Mouse (Mus musculus): ENCODE results near the gene Psmd11. TPM values are rescaled to one million over a fixed set of nuclear protein-coding genes. Genes with fewer than 3 reads are reported as not detected.

Psmd11 gene
- polyA plus RNA-seq, 1 experiment from 2014 or later = 307 TPM

DNA sequence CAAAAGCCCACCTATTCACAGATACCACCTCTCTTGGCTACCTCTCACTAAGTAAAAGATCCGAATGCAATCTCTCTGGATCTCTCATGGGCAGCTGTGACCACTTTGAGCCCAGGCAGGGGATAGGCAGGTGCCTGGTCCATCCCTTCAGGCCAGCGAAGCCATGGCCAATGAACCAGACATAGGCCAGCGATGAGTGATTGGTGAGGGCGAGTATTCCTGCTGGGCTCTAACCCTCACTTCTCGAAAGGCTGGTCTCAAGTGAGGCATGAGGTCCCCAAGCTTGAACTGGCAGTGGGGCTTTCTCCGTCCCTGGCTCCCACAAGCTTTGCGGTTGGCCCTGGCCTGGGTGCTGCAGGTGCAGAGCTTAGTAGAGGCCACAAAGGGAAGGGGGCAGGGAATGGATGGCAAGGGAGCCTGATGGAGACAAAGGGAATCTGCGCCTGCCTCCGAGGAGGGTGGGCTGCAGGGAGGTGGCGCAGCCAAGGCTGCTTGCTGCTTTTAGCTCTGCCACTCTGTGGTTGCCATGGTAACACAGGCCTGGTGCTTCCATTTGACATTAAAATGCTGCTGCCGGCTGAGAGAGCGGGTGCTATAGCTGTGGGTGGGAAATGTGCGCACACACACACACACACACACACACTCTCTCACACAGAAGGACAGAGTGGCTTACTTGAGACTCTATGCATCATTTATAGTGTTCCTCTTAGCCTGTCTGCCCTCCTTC is 75.5 kb downstream of the Psmd11 start:
- ATAC-seq (ENCODE audit: insufficient read depth, low FRiP score, low TSS enrichment) (peak; percentile 91), DNase-seq (ENCODE audit: low spot score) (peak; percentile 86)
- no peaks in the 10 kb centered on the region for H3K27me3 ChIP-seq (ENCODE audit: control insufficient read depth, insufficient read depth, low read length)
- H3K4me2 ChIP-seq (ENCODE audit: low read depth) = peak overlapping the region; percentile 10
- no peak overlapping the region for H3K4me3 ChIP-seq (ENCODE audit: low read depth, low read length)
- H3K9ac ChIP-seq (ENCODE audit: low read length) = peak overlapping the region; percentile 2; the same call in 1 of the 2 replicates
- peaks cover 32% of the 10 kb centered on the region for H3K4me1 ChIP-seq (ENCODE audit: control insufficient read depth, insufficient read depth, low read length)
- H3K9me3 ChIP-seq (ENCODE audit: control insufficient read depth, low read length) = no peaks in the 10 kb centered on the region
- H3K27ac ChIP-seq (ENCODE audit: low read depth, low read length) = peak overlapping the region; percentile 69
- WGBS = 17% methylated on average over 13 of the region's 13 CpGs
- no peaks in the 10 kb centered on the region for H3K36me3 ChIP-seq (ENCODE audit: control insufficient read depth, insufficient read depth, low read length)

DNA sequence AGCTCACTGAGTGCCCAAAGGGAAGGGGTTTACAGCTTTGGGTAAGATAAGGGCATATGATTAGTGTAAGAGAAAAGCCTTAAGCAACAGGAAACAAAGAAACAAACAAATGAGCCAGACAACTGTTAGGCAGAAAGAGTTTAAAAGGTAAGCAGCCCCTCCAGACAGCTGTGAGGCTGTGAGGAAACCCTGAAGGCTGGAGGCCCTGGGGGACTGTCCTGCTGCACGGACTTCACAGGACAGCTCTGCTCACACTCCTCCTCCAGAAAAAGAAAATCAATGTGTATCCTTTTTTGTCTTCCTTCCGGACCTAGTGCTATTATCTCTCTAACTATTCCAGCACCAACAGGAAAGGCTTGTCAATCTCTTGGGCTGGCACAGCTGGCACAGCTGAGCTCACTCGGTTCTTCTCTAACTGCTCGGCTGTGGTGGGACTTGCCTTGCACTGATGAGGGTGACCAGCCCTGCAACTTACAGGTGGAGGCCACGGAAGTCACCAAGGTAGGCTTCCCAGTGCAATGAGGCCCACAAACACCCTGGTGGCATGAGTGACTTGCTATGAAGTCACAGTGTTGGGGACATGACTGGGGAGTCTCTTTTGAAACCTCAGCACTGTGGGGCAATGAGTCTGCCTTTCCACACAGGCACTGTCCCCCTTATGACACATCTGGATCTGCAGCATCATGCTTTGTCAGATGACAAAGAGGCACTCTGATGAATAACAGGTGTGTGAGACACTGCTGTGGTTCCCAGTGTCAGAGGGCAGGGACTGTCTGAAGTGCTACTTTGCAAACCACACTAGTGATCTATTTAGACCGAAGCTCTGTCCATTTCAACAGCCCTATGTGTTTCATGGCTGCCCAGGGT is 76.3 kb downstream of the Psmd11 start:
- Histone ChIP-seq H3K9me3 (ENCODE audit: control insufficient read depth, low read length) (no peaks in the 10 kb centered on the region), H3K36me3 (ENCODE audit: control insufficient read depth, insufficient read depth, low read length) (no peaks in the 10 kb centered on the region), H3K27ac (ENCODE audit: low read depth, low read length) (peak overlapping the region; percentile 69), H3K4me1 (ENCODE audit: control insufficient read depth, insufficient read depth, low read length) (peaks cover 28% of the 10 kb centered on the region), H3K4me2 (ENCODE audit: low read depth) (peak overlapping the region; percentile 10; the same call in 1 of the 2 replicates), H3K27me3 (ENCODE audit: control insufficient read depth, insufficient read depth, low read length) (no peaks in the 10 kb centered on the region), H3K4me3 (ENCODE audit: low read depth, low read length) (no peak overlapping the region), H3K9ac (ENCODE audit: low read length) (no peak overlapping the region)
- ATAC-seq (ENCODE audit: insufficient read depth, low FRiP score, low TSS enrichment) (peak; percentile 16; the same call in 1 of the 2 replicates), DNase-seq (ENCODE audit: low spot score) (no peak)
- 41% methylated on average over 6 of the region's 6 CpGs for WGBS

DNA sequence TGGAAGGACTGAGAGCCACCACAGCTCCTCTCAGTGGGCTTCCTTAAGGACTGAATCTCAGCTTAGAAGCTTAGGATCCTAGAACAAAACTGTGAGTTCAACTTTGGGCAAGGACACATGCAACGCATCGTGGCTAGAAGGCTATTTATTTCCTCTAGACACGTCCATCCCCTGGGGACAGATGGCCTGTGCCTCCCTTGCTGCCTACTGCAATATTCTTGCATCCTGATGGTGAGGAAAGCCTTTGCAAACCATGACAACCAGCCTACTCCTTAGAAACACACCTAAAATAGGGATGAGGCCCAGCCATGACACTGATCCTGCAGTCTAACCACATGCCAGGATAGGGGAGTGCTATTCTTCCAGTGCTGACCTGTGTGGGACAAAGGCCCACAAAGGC is 77.2 kb downstream of the Psmd11 start:
- no peaks in the 10 kb centered on the region for H3K36me3 ChIP-seq (ENCODE audit: control insufficient read depth, insufficient read depth, low read length)
- no peak for DNase-seq (ENCODE audit: low spot score)
- no peaks in the 10 kb centered on the region for H3K27me3 ChIP-seq (ENCODE audit: control insufficient read depth, insufficient read depth, low read length)
- no peaks in the 10 kb centered on the region for H3K9me3 ChIP-seq (ENCODE audit: control insufficient read depth, low read length)
- 69% methylated on average over 3 of the region's 3 CpGs for WGBS
- no peak overlapping the region for H3K27ac ChIP-seq (ENCODE audit: low read depth, low read length)
- no peak for ATAC-seq (ENCODE audit: insufficient read depth, low FRiP score, low TSS enrichment)
- H3K4me1 ChIP-seq (ENCODE audit: control insufficient read depth, insufficient read depth, low read length) = peaks cover 22% of the 10 kb centered on the region
- no peak overlapping the region for H3K9ac ChIP-seq (ENCODE audit: low read length)
- H3K4me2 ChIP-seq (ENCODE audit: low read depth) = no peak overlapping the region
- H3K4me3 ChIP-seq (ENCODE audit: low read depth, low read length) = no peak overlapping the region

- H3K4me3 ChIP-seq (ENCODE audit: low read depth, low read length) = no peak overlapping the region
- no peak for DNase-seq (ENCODE audit: low spot score)
- no peak for ATAC-seq (ENCODE audit: insufficient read depth, low FRiP score, low TSS enrichment)
- no peak overlapping the region for H3K27ac ChIP-seq (ENCODE audit: low read depth, low read length)
- no peaks in the 10 kb centered on the region for H3K9me3 ChIP-seq (ENCODE audit: control insufficient read depth, low read length)
- no peak overlapping the region for H3K9ac ChIP-seq (ENCODE audit: low read length)
- H3K27me3 ChIP-seq (ENCODE audit: control insufficient read depth, insufficient read depth, low read length) = no peaks in the 10 kb centered on the region
- H3K36me3 ChIP-seq (ENCODE audit: control insufficient read depth, insufficient read depth, low read length) = no peaks in the 10 kb centered on the region
- peaks cover 22% of the 10 kb centered on the region for H3K4me1 ChIP-seq (ENCODE audit: control insufficient read depth, insufficient read depth, low read length)
- H3K4me2 ChIP-seq (ENCODE audit: low read depth) = no peak overlapping the region
These were observed 78.1 kb downstream of the Psmd11 start for GRCm38 (mm10) chr11:80506483-80506882.

DNA sequence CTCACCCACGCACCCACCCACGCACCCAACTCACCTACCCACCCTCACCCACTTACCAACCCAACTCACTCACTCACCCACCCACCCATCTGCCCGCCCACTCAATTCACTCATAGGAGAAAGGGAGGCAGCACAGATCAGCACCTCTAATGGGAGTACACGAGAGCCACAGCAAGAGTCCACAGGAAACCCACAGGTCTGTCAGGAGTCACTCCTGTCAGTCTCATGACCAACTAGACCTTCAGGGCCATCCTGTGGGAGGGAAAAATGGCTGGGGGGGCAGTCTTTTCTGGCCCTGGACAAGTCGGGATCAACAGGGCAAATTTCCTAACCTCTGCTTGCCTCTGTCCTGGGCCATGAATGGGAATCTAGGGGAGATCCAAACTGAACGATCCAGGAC is 79.4 kb downstream of the Psmd11 start:
- H3K9me3 ChIP-seq (ENCODE audit: control insufficient read depth, low read length) = no peaks in the 10 kb centered on the region
- WGBS = 92% methylated on average over 5 of the region's 6 CpGs
- no peaks in the 10 kb centered on the region for H3K36me3 ChIP-seq (ENCODE audit: control insufficient read depth, insufficient read depth, low read length)
- no peak overlapping the region for H3K4me2 ChIP-seq (ENCODE audit: low read depth)
- no peak overlapping the region for H3K9ac ChIP-seq (ENCODE audit: low read length)
- no peak for DNase-seq (ENCODE audit: low spot score)
- ATAC-seq (ENCODE audit: insufficient read depth, low FRiP score, low TSS enrichment) = no peak
- no peak overlapping the region for H3K4me3 ChIP-seq (ENCODE audit: low read depth, low read length)
- H3K27me3 ChIP-seq (ENCODE audit: control insufficient read depth, insufficient read depth, low read length) = no peaks in the 10 kb centered on the region
- H3K4me1 ChIP-seq (ENCODE audit: control insufficient read depth, insufficient read depth, low read length) = peaks cover 22% of the 10 kb centered on the region
- no peak overlapping the region for H3K27ac ChIP-seq (ENCODE audit: low read depth, low read length)

DNA sequence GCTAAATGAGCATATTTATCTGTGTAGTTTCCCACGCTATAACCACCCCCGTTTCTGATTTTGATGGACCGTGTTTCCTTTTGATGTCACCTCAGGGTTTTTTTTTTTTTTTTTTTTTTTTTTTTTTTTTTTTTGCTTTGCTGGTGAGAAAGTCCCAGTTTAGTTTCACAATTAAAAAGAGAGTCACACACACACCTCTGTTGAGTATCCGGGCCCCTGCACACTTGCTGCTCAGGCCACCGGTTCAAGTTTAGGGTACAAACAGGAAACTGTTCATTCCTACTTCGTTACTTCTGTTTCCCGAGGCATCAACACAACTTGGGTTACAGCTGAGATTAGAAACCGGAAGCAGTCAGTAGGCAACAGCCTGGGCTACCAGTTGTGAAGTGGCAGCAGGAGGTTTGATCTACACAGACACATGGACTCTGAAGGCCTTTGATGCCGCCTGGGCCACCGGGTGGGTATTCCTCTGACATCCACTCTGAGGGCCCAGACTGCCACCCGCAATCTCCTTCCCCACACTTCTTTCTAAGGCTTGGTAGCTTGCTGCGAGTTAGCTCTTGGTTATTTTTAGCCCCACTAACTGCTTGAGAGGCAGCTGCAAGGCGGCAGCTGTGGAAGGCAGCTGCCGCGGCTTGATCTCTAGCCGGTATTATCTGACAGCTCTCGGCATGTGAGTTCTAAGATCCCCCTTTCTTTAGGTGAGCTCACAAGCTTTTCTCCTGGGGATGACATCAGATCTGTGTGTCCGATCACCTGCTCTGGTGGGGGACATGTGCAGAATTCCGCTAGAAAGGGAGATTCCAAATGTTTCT is 80.2 kb downstream of the Psmd11 start:
- 55% methylated on average over 19 of the region's 19 CpGs for WGBS
- Histone ChIP-seq H3K4me3 (ENCODE audit: low read depth, low read length) (no peak overlapping the region), H3K4me2 (ENCODE audit: low read depth) (no peak overlapping the region), H3K9me3 (ENCODE audit: control insufficient read depth, low read length) (no peaks in the 10 kb centered on the region), H3K27me3 (ENCODE audit: control insufficient read depth, insufficient read depth, low read length) (no peaks in the 10 kb centered on the region), H3K9ac (ENCODE audit: low read length) (no peak overlapping the region), H3K27ac (ENCODE audit: low read depth, low read length) (no peak overlapping the region), H3K36me3 (ENCODE audit: control insufficient read depth, insufficient read depth, low read length) (no peaks in the 10 kb centered on the region), H3K4me1 (ENCODE audit: control insufficient read depth, insufficient read depth, low read length) (peaks cover 20% of the 10 kb centered on the region)
- DNase-seq (ENCODE audit: low spot score) = peak; percentile 28
- no peak for ATAC-seq (ENCODE audit: insufficient read depth, low FRiP score, low TSS enrichment)

DNA sequence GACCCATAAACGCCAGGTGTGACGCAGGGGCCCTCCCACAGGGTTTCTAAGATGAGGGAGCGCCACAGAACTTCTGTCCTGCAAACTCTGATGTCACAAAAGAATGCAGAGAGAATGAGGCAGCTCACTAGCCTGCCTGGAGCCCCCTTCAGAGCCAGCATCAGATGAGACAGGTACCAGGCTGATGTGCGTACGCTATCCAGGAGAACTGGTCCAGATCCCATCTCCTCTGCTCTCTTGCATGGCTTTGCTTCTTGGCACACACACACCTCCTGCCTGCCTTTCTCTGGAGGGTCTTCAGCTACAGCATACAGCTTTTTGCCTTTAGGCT is 80.7 kb downstream of the Psmd11 start:
- Histone ChIP-seq H3K4me2 (ENCODE audit: low read depth) (no peak overlapping the region), H3K4me1 (ENCODE audit: control insufficient read depth, insufficient read depth, low read length) (peaks cover 16% of the 10 kb centered on the region), H3K27ac (ENCODE audit: low read depth, low read length) (no peak overlapping the region), H3K9ac (ENCODE audit: low read length) (no peak overlapping the region), H3K4me3 (ENCODE audit: low read depth, low read length) (no peak overlapping the region), H3K36me3 (ENCODE audit: control insufficient read depth, insufficient read depth, low read length) (no peaks in the 10 kb centered on the region), H3K27me3 (ENCODE audit: control insufficient read depth, insufficient read depth, low read length) (no peaks in the 10 kb centered on the region), H3K9me3 (ENCODE audit: control insufficient read depth, low read length) (no peaks in the 10 kb centered on the region)
- DNase-seq (ENCODE audit: low spot score) (no peak), ATAC-seq (ENCODE audit: insufficient read depth, low FRiP score, low TSS enrichment) (no peak)
- WGBS = 81% methylated on average over 5 of the region's 5 CpGs

DNA sequence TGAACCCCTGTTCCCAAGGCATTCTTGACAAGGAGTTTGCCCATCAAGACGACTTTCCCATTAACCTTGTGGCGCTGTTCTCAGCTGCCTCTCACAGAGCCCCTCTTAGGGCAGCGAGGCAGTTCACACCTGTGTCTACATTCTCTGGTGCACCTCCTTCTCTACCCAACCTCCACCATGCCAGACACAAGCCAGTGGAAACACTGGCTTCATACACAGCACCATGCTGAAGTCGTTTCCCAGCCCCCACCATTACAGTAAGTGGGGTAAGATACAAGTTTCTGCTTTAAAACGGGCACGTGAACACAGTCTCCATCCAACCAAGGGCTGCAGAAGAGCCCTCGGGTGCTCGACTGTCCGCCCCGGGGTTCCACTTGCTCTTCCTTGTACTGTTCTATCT is 81.7 kb downstream of the Psmd11 start:
- WGBS = 86% methylated on average over 10 of the region's 10 CpGs
- H3K27ac ChIP-seq (ENCODE audit: low read depth, low read length) = no peak overlapping the region
- peaks cover 9% of the 10 kb centered on the region for H3K4me1 ChIP-seq (ENCODE audit: control insufficient read depth, insufficient read depth, low read length)

More for the DNA sequence above, 81.7 kb downstream of the Psmd11 start:
- no peak overlapping the region for H3K4me2 ChIP-seq (ENCODE audit: low read depth)
- DNase-seq (ENCODE audit: low spot score) (no peak), ATAC-seq (ENCODE audit: insufficient read depth, low FRiP score, low TSS enrichment) (no peak)
- H3K27me3 ChIP-seq (ENCODE audit: control insufficient read depth, insufficient read depth, low read length) = no peaks in the 10 kb centered on the region
- H3K4me3 ChIP-seq (ENCODE audit: low read depth, low read length) = no peak overlapping the region
- H3K9me3 ChIP-seq (ENCODE audit: control insufficient read depth, low read length) = no peaks in the 10 kb centered on the region
- H3K9ac ChIP-seq (ENCODE audit: low read length) = no peak overlapping the region
- H3K36me3 ChIP-seq (ENCODE audit: control insufficient read depth, insufficient read depth, low read length) = no peaks in the 10 kb centered on the region

Data from neural tube, embryonic 11.5 days (tissue).